Comparison of ENCODE assay signal across 13 mouse cellular contexts in genomic region chr8:70293988-70294405, GRCm38 (mm10). TPM values are rescaled to one million over a fixed set of nuclear protein-coding genes. Genes with fewer than 3 reads are reported as not detected.
DNase-seq lines count a peak whose midpoint lies in the region; ATAC-seq lines count a peak whose summit lies in the region.
"Had no signal": no experiment of that assay in that cellular context is flagged by ENCODE, and none has a peak within 500 bp of the region (broad histone marks: within the 10 kb centered on the region; RNA-seq: fewer than 3 reads in every experiment).

No protein-coding gene starts in this region.

- H3K27ac ChIP-seq in kidney, embryonic 15.5 days: peak overlapping the region; percentile 56; the same call in 1 of the 2 replicates
- peak overlapping the region; percentile 60 for H3K27ac ChIP-seq in embryonic facial prominence, embryonic 13.5 days
- H3K27ac ChIP-seq in liver, embryonic 12.5 days: no peak overlapping the region
- H3K27ac ChIP-seq: heart, adult 2 months had no signal

- H3K27me3 ChIP-seq in kidney, embryonic 15.5 days: no peaks in the 10 kb centered on the region
- no peaks in the 10 kb centered on the region for H3K27me3 ChIP-seq in embryonic facial prominence, embryonic 13.5 days
- H3K27me3 ChIP-seq in liver, embryonic 12.5 days (replicated peaks): no peaks in the 10 kb centered on the region

- no peak for DNase-seq in kidney, postnatal 10 days
- peak; percentile 55 to 75 for DNase-seq in layer of hippocampus, postnatal 14 days (ENCODE audit: low spot score in 2 of 2)
- DNase-seq in lung, postnatal 4 days: peak; percentile 69 to 92
- DNase-seq in adrenal gland, postnatal 14 days: no peak
- DNase-seq: adrenal gland, postnatal 36 days; heart, adult 2 months; kidney, postnatal 14 days; liver had no signal

- H3K36me3 ChIP-seq in kidney, embryonic 15.5 days: peaks cover 95% of the 10 kb centered on the region
- peaks cover 94% of the 10 kb centered on the region for H3K36me3 ChIP-seq in embryonic facial prominence, embryonic 13.5 days
- peaks cover 95% of the 10 kb centered on the region for H3K36me3 ChIP-seq in liver, embryonic 12.5 days

- peaks cover 8% of the 10 kb centered on the region; the same call in 1 of the 2 replicates for H3K4me1 ChIP-seq in kidney, embryonic 15.5 days
- peaks cover 12% of the 10 kb centered on the region; the same call in 1 of the 2 replicates for H3K4me1 ChIP-seq in embryonic facial prominence, embryonic 13.5 days
- no peaks in the 10 kb centered on the region for H3K4me1 ChIP-seq in liver, embryonic 12.5 days

- WGBS in kidney, embryonic 15.5 days: 56% methylated on average over 5 of the region's 5 CpGs
- WGBS in embryonic facial prominence, embryonic 13.5 days: 52% methylated on average over 5 of the region's 5 CpGs
- 80% methylated on average over 5 of the region's 5 CpGs for WGBS in liver, embryonic 12.5 days (ENCODE audit: insufficient replicate concordance)

- H3K9me3 ChIP-seq in kidney, embryonic 15.5 days (replicated peaks): no peaks in the 10 kb centered on the region
- H3K9me3 ChIP-seq in embryonic facial prominence, embryonic 13.5 days: no peaks in the 10 kb centered on the region
- no peaks in the 10 kb centered on the region for H3K9me3 ChIP-seq in liver, embryonic 12.5 days (replicated peaks)
- H3K9me3 ChIP-seq: G1E had no signal

- ATAC-seq in kidney, embryonic 15.5 days (replicated peaks; ENCODE audit: low FRiP score): 0 out of 2 replicates have a peak, but pooled peaks have one; percentile 9
- peak; percentile 12; the same call in 1 of the 2 replicates for ATAC-seq in embryonic facial prominence, embryonic 13.5 days (ENCODE audit: insufficient number of reproducible peaks, insufficient read depth, low FRiP score, low TSS enrichment, low read depth)
- no peak for ATAC-seq in liver, embryonic 12.5 days

- H3K4me3 ChIP-seq in kidney, embryonic 15.5 days (replicated peaks): no peak overlapping the region
- no peak overlapping the region for H3K4me3 ChIP-seq in embryonic facial prominence, embryonic 13.5 days
- H3K4me3 ChIP-seq in liver, embryonic 12.5 days: no peak overlapping the region
- H3K4me3 ChIP-seq: heart, adult 2 months had no signal

- H3K9ac ChIP-seq in kidney, embryonic 15.5 days: no peak overlapping the region
- H3K9ac ChIP-seq in embryonic facial prominence, embryonic 13.5 days: no peak overlapping the region
- H3K9ac ChIP-seq in liver, embryonic 12.5 days: no peak overlapping the region

- H3K4me2 ChIP-seq in kidney, embryonic 15.5 days: no peak overlapping the region
- no peak overlapping the region for H3K4me2 ChIP-seq in embryonic facial prominence, embryonic 13.5 days
- no peak overlapping the region for H3K4me2 ChIP-seq in liver, embryonic 12.5 days

RNA-seq across cellular contexts. Expression of gene Ddx49, which starts 8.3 kb away (rescaled TPM):
- 45.1 and 49.0 TPM in 2 replicates for polyA plus RNA-seq in kidney, embryonic 15.5 days (2015; fragmentation: Nextera tagmentation; extraction: Ambion mirVana)
- polyA plus RNA-seq in embryonic facial prominence, embryonic 13.5 days (2015; fragmentation: Nextera tagmentation; extraction: Ambion mirVana): 54.4 and 58.3 TPM in 2 replicates
- 10 to 100 TPM; 41.4 to 53.6 TPM for total RNA-seq in layer of hippocampus, postnatal 14 days (2021)
- polyA plus RNA-seq in liver, embryonic 12.5 days (2016; fragmentation: Nextera tagmentation; extraction: Ambion mirVana): 37.0 and 40.0 TPM in 2 replicates
- 49.2 and 71.3 TPM in 2 replicates for total RNA-seq in adrenal gland, postnatal 14 days (2021)

RNA-seq across cellular contexts. Expression of gene Cope, which starts 8.3 kb away (rescaled TPM):
- 320 and 327 TPM in 2 replicates for polyA plus RNA-seq in kidney, embryonic 15.5 days (2015; fragmentation: Nextera tagmentation; extraction: Ambion mirVana)
- polyA plus RNA-seq in embryonic facial prominence, embryonic 13.5 days (2015; fragmentation: Nextera tagmentation; extraction: Ambion mirVana): 315 and 327 TPM in 2 replicates
- total RNA-seq in layer of hippocampus, postnatal 14 days (2021): 100 to 1,000 TPM; 134 to 148 TPM
- polyA plus RNA-seq in liver, embryonic 12.5 days (2016; fragmentation: Nextera tagmentation; extraction: Ambion mirVana): 205 and 212 TPM in 2 replicates
- 215 and 222 TPM in 2 replicates for total RNA-seq in adrenal gland, postnatal 14 days (2021)

RNA-seq across cellular contexts. Expression of gene Homer3, which starts 11.4 kb away (rescaled TPM):
- 69.5 and 79.9 TPM in 2 replicates for polyA plus RNA-seq in kidney, embryonic 15.5 days (2015; fragmentation: Nextera tagmentation; extraction: Ambion mirVana)
- polyA plus RNA-seq in embryonic facial prominence, embryonic 13.5 days (2015; fragmentation: Nextera tagmentation; extraction: Ambion mirVana): 47.3 and 57.5 TPM in 2 replicates
- total RNA-seq in layer of hippocampus, postnatal 14 days (2021): 10 to 100 TPM; 75.5 to 84.3 TPM
- polyA plus RNA-seq in liver, embryonic 12.5 days (2016; fragmentation: Nextera tagmentation; extraction: Ambion mirVana): 19.6 and 21.4 TPM in 2 replicates
- 21.3 and 25.0 TPM in 2 replicates for total RNA-seq in adrenal gland, postnatal 14 days (2021)

RNA-seq across cellular contexts. Expression of gene Cers1, which starts 21.6 kb away (rescaled TPM):
- 2.6 and 4.0 TPM in 2 replicates for polyA plus RNA-seq in kidney, embryonic 15.5 days (2015; fragmentation: Nextera tagmentation; extraction: Ambion mirVana)
- polyA plus RNA-seq in embryonic facial prominence, embryonic 13.5 days (2015; fragmentation: Nextera tagmentation; extraction: Ambion mirVana): 9.3 and 9.4 TPM in 2 replicates
- total RNA-seq in layer of hippocampus, postnatal 14 days (2021): 100 to 1,000 TPM; 107 to 119 TPM
- polyA plus RNA-seq in liver, embryonic 12.5 days (2016; fragmentation: Nextera tagmentation; extraction: Ambion mirVana): 0.45 and 0.63 TPM in 2 replicates
- 1.9 and 2.9 TPM in 2 replicates for total RNA-seq in adrenal gland, postnatal 14 days (2021)
- total RNA-seq: megakaryocyte progenitor cell, adult 5-6 weeks had no signal
- polyA plus RNA-seq: G1E had no signal

RNA-seq across cellular contexts. Expression of gene Gdf1, which starts 35.6 kb away (rescaled TPM):
- 5.2 and 6.2 TPM in 2 replicates for polyA plus RNA-seq in kidney, embryonic 15.5 days (2015; fragmentation: Nextera tagmentation; extraction: Ambion mirVana)
- 2.2 and 4.2 TPM in 2 replicates for polyA plus RNA-seq in embryonic facial prominence, embryonic 13.5 days (2015; fragmentation: Nextera tagmentation; extraction: Ambion mirVana)
- total RNA-seq in layer of hippocampus, postnatal 14 days (2021): 10 to 100 TPM; 11.2 to 22.7 TPM
- polyA plus RNA-seq in liver, embryonic 12.5 days (2016; fragmentation: Nextera tagmentation; extraction: Ambion mirVana): 1.0 and 1.5 TPM in 2 replicates
- 0.41 and 1.2 TPM in 2 replicates for total RNA-seq in adrenal gland, postnatal 14 days (2021)
- total RNA-seq: G1E; heart, adult 2 months; megakaryocyte progenitor cell, adult 5-6 weeks had no signal
- polyA plus RNA-seq: G1E had no signal

Comparison
In these comparisons a context has a peak if more than half of its experiments do, and no peak if none do; other contexts are left out.
1. DNase-seq: peak in layer of hippocampus, postnatal 14 days (2 of 2) and lung, postnatal 4 days (2 of 2); none in kidney, postnatal 10 days (single experiment) and adrenal gland, postnatal 14 days (single experiment).